Mouse (Mus musculus) liver, embryonic 18 days (tissue): ENCODE data around the gene Olfr518. TPM values are rescaled to one million over a fixed set of nuclear protein-coding genes. Genes with fewer than 3 reads are reported as not detected.

Experiments used
- polyA plus RNA-seq: library from polyadenylated mRNA; depleted of rRNA; stranded (reverse); fragments of >200 nt; gene quantifications from 2 replicates; pipeline ENCODE4 v1.2.3, GENCODE M21; 2012; rRNA removed

Olfr518 gene
- not detected in 2 replicates for polyA plus RNA-seq

GRCm38 (mm10) chr7:108884906-108885305, at the start of gene Olfr518:
Gene Olfr518, minus strand, starts transcription at chr7:108885006.

GRCm38 (mm10) chr7:108933794-108934731, 49.3 kb upstream of the Olfr518 start, which contains the start of gene Eif3f:
Gene Eif3f, plus strand, starts transcription at chr7:108934417.

GRCm38 (mm10) chr7:108929726-108930393, 45.1 kb upstream of the Olfr518 start, which contains the start of gene Nlrp10:
Gene Nlrp10, minus strand, starts transcription at chr7:108930178.

GRCm38 (mm10) chr7:108894320-108894719, 9.5 kb upstream of the Olfr518 start, which contains the start of gene Olfr519:
Gene Olfr519, minus strand, starts transcription at chr7:108894420.

GRCm38 (mm10) chr7:108872279-108872678, 12.5 kb downstream of the Olfr518 start, which contains the start of gene Olfr517:
Gene Olfr517, minus strand, starts transcription at chr7:108872379.

GRCm38 (mm10) chr7:108850429-108850828, 34.4 kb downstream of the Olfr518 start, which contains the start of gene Olfr516:
Gene Olfr516, minus strand, starts transcription at chr7:108850529.

Other genes starting within 250 kb of the Olfr518 start
- not detected in 2 replicates for gene Olfr509, start 233.1 kb downstream of the Olfr518 start, polyA plus RNA-seq
- gene Olfr510, start 218.6 kb downstream of the Olfr518 start, polyA plus RNA-seq, result not detected in 2 replicates
- not detected in 2 replicates for gene Olfr512, start 171.7 kb downstream of the Olfr518 start, polyA plus RNA-seq
- gene Olfr513, start 134.0 kb downstream of the Olfr518 start, polyA plus RNA-seq, result not detected in 2 replicates
- gene Olfr514, start 59.0 kb downstream of the Olfr518 start, polyA plus RNA-seq, result not detected in 2 replicates
- not detected in 2 replicates for gene Olfr516, start 34.5 kb downstream of the Olfr518 start, polyA plus RNA-seq
- not detected in 2 replicates for gene Olfr517, start 12.6 kb downstream of the Olfr518 start, polyA plus RNA-seq
- gene Olfr519, start 9.4 kb upstream of the Olfr518 start, polyA plus RNA-seq, result not detected in 2 replicates
- gene Nlrp10, start 45.2 kb upstream of the Olfr518 start, polyA plus RNA-seq, result 0.01 TPM in 1 of 2 replicates, not detected in the other
- 28.0 and 34.2 TPM in 2 replicates for gene Eif3f, start 49.4 kb upstream of the Olfr518 start, polyA plus RNA-seq
- 0.01 and 0.07 TPM in 2 replicates for gene Tub, start 65.3 kb upstream of the Olfr518 start, polyA plus RNA-seq
- 0.16 and 0.20 TPM in 2 replicates for gene Ric3, start 198.3 kb upstream of the Olfr518 start, polyA plus RNA-seq